Mouse (Mus musculus): Measurements from ENCODE around the gene Coro7. TPM values are rescaled to one million over a fixed set of nuclear protein-coding genes. Genes with fewer than 3 reads are reported as not detected.

Coro7 gene
- total RNA-seq, 2 experiments from 2014 or later, result 93.5 to 116 TPM

Other genes with a start within 250 kb of the Coro7 start
- 10 to 100 TPM; 25.4 to 25.7 TPM for gene Srl, start 138.0 kb downstream of the Coro7 start, total RNA-seq (2021)
- gene Tfap4, start 119.9 kb downstream of the Coro7 start, total RNA-seq (2021), result 1 to 10 TPM; 4.2 to 4.3 TPM
- gene Glis2, start 85.1 kb downstream of the Coro7 start, total RNA-seq (2021), result 10 to 100 TPM; 23.8 to 26.5 TPM
- gene Pam16, start 54.8 kb downstream of the Coro7 start, total RNA-seq (2021), result 10 to 100 TPM; 71.0 to 77.1 TPM
- gene Vasn, start 39.8 kb downstream of the Coro7 start, total RNA-seq (2021), result 1 to 10 TPM; 5.1 to 5.7 TPM
- 10 to 100 TPM; 52.7 to 55.1 TPM for gene Dnaja3, start 39.8 kb downstream of the Coro7 start, total RNA-seq (2021)
- gene Nmral1, start 39.6 kb upstream of the Coro7 start, total RNA-seq (2021), result 10 to 100 TPM; 12.8 to 15.0 TPM
- gene Hmox2, start 46.6 kb upstream of the Coro7 start, total RNA-seq (2021), result 10 to 100 TPM; 74.1 to 74.5 TPM
- 100 to 1,000 TPM; 137 to 139 TPM for gene Cdip1, start 110.5 kb upstream of the Coro7 start, total RNA-seq (2021)
- gene 4930562C15Rik, start 155.6 kb upstream of the Coro7 start, total RNA-seq (2021), result not detected
- gene Ubald1, start 200.5 kb upstream of the Coro7 start, total RNA-seq (2021), result 10 to 100 TPM; 68.9 to 74.7 TPM
- gene Mgrn1, start 206.5 kb upstream of the Coro7 start, total RNA-seq (2021), result 100 to 1,000 TPM; 164 to 168 TPM